Mouse (Mus musculus) heart, adult 2 months (tissue): Measurements from ENCODE around the gene Foxf1.

Experiments used
- CTCF ChIP-seq: fragments of 200-600 bp; IDR thresholded peaks from 2 replicates; pipeline ENCODE4 v1.8.1; 2022; ENCODE audit warnings: antibody characterized with exemption, mild to moderate bottlenecking, moderate library complexity
- EP300 ChIP-seq: fragments of 200-500 bp; IDR thresholded peaks from 2 replicates; pipeline ENCODE4 v1.6.1; 2011; ENCODE audit warnings: low read depth, low read length, control low read depth; ENCODE audit not compliant: insufficient read depth
- POLR2A ChIP-seq: fragments of 200-500 bp; IDR thresholded peaks from 2 replicates; pipeline ENCODE4 v1.6.1; 2011; ENCODE audit warnings: mild to moderate bottlenecking, low read depth, low read length, control low read depth; ENCODE audit not compliant: insufficient read depth

DNA sequence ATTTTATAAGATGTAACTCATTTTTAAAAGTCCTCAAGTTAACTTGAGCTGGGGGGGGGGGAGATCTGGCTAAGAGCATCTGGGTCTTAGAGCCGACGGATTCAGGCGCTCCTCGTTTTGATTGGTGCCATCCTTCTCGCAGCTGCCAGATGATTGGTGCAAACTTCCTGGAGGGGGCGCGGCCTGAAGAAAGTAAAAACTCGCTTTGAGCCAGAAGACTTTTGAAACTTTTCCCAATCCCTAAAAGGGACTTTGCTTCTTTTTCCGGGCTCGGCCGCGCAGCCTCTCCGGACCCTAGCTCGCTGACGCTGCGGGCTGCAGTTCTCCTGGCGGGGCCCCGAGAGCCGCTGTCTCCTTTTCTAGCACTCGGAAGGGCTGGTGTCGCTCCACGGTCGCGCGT, 31.8 kb downstream of the Foxf1 start, which contains the start of gene Foxc2:
- TF ChIP-seq CTCF (peak; percentile 32; the same call in 1 of the 2 replicates), EP300 (no peak), POLR2A (peak; percentile 81)
